Mouse (Mus musculus): ENCODE data around the gene Krt2. TPM values are rescaled to one million over a fixed set of nuclear protein-coding genes. Genes with fewer than 3 reads are reported as not detected.

The Krt2 gene
- polyA plus RNA-seq (2015; fragmentation: Nextera tagmentation; extraction: Ambion mirVana) = not detected in 2 replicates

DNA sequence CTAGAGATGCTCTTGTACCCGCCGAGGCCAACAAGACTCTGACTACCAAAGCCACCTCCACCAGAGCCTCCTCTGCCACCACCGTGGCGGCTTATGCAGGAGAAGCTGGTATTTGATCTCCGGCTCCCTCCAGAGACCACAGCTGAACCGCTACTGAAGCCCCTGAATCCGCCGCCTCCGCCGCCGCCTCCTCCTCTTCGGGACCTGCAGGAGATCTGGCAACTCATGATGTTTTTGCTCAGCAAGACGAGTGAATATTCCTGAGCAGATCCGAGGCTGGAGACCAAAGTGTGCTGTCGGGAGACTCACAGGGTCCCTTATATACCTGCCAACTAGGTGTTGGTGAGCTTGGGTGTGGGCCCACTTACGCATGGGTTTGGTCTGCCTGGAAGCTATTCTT, at the start of gene Krt2:
Gene Krt2 (minus strand): TSS at position 295 of the 400 bp plus-strand sequence.
- 71% methylated on average over 16 of the region's 16 CpGs for WGBS
- no peaks in the 10 kb centered on the region for H3K36me3 ChIP-seq (ENCODE audit: control insufficient read depth, insufficient read depth)
- no peak within 1 kb of the TSS for H3K27ac ChIP-seq (ENCODE audit: low read depth, low read length)
- no peak within 1 kb of the TSS for H3K4me2 ChIP-seq (replicated peaks; ENCODE audit: low read depth)
- H3K27me3 ChIP-seq (replicated peaks; ENCODE audit: control insufficient read depth, insufficient read depth, low read length) = no peaks in the 10 kb centered on the region
- no peak within 1 kb of the TSS for H3K9ac ChIP-seq (ENCODE audit: low read depth, low read length)
- H3K4me1 ChIP-seq (replicated peaks; ENCODE audit: control insufficient read depth, insufficient read depth, low read length) = no peaks in the 10 kb centered on the region
- H3K9me3 ChIP-seq (ENCODE audit: control insufficient read depth) = no peaks in the 10 kb centered on the region
- no peak for ATAC-seq
- H3K4me3 ChIP-seq (ENCODE audit: low read depth, low read length) = no peak within 1 kb of the TSS
- no peak for TF ChIP-seq CTCF (IDR thresholded peaks at IDR 0.05; ENCODE audit: low read depth)

- Histone ChIP-seq H3K4me3 (ENCODE audit: low read depth, low read length) (no peak overlapping the region), H3K4me1 (replicated peaks; ENCODE audit: control insufficient read depth, insufficient read depth, low read length) (no peaks in the 10 kb centered on the region), H3K9ac (ENCODE audit: low read depth, low read length) (no peak overlapping the region), H3K27ac (ENCODE audit: low read depth, low read length) (no peak overlapping the region), H3K9me3 (ENCODE audit: control insufficient read depth) (no peaks in the 10 kb centered on the region), H3K4me2 (replicated peaks; ENCODE audit: low read depth) (no peak overlapping the region), H3K27me3 (replicated peaks; ENCODE audit: control insufficient read depth, insufficient read depth, low read length) (peaks cover 16% of the 10 kb centered on the region; the same call in 1 of the 2 replicates), H3K36me3 (ENCODE audit: control insufficient read depth, insufficient read depth) (no peaks in the 10 kb centered on the region)
- TF ChIP-seq CTCF (IDR thresholded peaks at IDR 0.05; ENCODE audit: low read depth) = no peak
- WGBS = 81% methylated on average over 7 of the region's 7 CpGs
- no peak for ATAC-seq
Observed at GRCm38 (mm10) chr15:101866754-101867153, 48.8 kb upstream of the Krt2 start.

DNA sequence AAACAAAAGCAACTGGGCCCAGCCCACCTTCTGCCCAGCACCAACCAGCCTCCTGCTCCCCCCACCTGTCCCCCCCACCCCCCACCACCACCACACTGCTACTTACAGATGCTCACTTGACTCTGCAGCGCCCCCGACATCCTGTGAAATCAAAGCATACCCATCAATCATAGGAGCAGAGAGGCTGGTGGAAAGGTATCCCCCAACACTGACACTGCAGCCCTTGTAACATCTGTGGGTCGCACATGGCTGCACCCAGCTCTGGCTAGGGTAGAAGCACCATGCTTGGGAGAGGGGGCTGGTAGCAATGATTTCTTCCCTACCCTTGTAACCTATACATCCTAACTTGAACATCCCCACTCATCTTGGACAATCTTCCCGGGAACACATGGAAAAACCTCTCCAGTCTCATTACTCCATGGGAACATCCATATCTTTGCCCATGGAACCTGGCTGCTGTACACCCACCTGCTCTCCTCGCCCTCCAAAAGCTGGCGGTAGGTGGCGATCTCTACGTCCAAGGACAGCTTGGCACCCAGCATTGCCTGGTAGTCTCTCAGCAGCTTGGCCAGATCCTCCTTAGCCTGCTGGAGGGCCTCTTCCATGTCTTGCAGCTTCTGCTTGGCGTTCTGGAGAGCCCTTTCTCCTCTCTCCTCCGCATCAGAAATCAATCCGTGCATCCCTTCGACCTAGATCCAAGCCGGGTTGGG, 42.6 kb upstream of the Krt2 start:
- 53% methylated on average over 13 of the region's 13 CpGs for WGBS
- H3K4me3 ChIP-seq (ENCODE audit: low read depth, low read length) = no peak overlapping the region

GRCm38 (mm10) chr15:101859735-101860170, 41.8 kb upstream of the Krt2 start:
- ATAC-seq = no peak
- Histone ChIP-seq H3K9me3 (ENCODE audit: control insufficient read depth) (no peaks in the 10 kb centered on the region), H3K27me3 (replicated peaks; ENCODE audit: control insufficient read depth, insufficient read depth, low read length) (peaks cover 17% of the 10 kb centered on the region), H3K9ac (ENCODE audit: low read depth, low read length) (no peak overlapping the region; the same call in 1 of the 2 replicates), H3K36me3 (ENCODE audit: control insufficient read depth, insufficient read depth) (no peaks in the 10 kb centered on the region), H3K27ac (ENCODE audit: low read depth, low read length) (no peak overlapping the region), H3K4me3 (ENCODE audit: low read depth, low read length) (peak overlapping the region; percentile 37), H3K4me1 (replicated peaks; ENCODE audit: control insufficient read depth, insufficient read depth, low read length) (no peaks in the 10 kb centered on the region), H3K4me2 (replicated peaks; ENCODE audit: low read depth) (peak overlapping the region; percentile 75)
- under 1% methylated on average over 33 of the region's 33 CpGs for WGBS
- peak; percentile 16; the same call in 1 of the 2 replicates for TF ChIP-seq CTCF (IDR thresholded peaks at IDR 0.05; ENCODE audit: low read depth)

More for the DNA sequence above, 42.6 kb upstream of the Krt2 start:
- ATAC-seq = no peak
- no peaks in the 10 kb centered on the region for H3K4me1 ChIP-seq (replicated peaks; ENCODE audit: control insufficient read depth, insufficient read depth, low read length)
- TF ChIP-seq CTCF (IDR thresholded peaks at IDR 0.05; ENCODE audit: low read depth) = peak; percentile 43
- no peaks in the 10 kb centered on the region for H3K9me3 ChIP-seq (ENCODE audit: control insufficient read depth)
- H3K4me2 ChIP-seq (replicated peaks; ENCODE audit: low read depth) = peak overlapping the region; percentile 75
- H3K27ac ChIP-seq (ENCODE audit: low read depth, low read length) = no peak overlapping the region
- no peaks in the 10 kb centered on the region for H3K36me3 ChIP-seq (ENCODE audit: control insufficient read depth, insufficient read depth)
- H3K27me3 ChIP-seq (replicated peaks; ENCODE audit: control insufficient read depth, insufficient read depth, low read length) = peaks cover 17% of the 10 kb centered on the region
- H3K9ac ChIP-seq (ENCODE audit: low read depth, low read length) = no peak overlapping the region

DNA sequence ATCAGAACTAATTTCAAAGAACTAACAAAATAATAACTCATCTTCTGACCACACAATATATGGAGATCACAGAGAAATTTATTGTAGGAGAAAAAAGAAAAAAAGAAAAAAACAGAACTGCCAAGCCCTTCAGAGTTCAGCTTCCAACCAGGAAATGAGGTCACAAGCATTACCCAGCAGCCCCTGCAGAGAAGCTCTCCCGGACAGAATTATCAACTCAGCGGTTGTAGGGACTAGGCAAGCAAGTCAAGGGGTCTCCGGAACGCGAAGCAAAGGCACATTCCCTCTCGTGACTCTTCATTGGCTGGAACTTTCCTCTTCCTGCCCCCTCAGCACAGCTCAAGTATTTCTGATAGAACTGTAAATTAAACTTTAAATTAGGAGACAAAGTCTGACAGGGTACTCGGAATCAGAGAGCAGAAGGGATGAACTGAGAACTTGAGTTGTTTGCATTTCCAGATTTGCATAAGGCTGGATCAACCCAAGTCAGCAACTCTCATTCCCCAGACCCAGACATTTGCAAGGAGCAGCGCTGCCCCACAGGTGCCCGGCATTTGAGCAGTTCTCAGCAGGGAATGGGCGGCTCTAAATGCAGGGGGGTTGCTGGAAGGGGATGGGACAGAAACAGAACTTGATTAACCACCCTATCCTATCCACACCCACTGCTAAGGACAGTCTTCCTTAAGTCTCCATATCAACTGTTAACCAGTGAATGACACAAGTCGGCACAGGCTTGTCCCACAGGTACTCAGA, 40.9 kb upstream of the Krt2 start:
- Histone ChIP-seq H3K27me3 (replicated peaks; ENCODE audit: control insufficient read depth, insufficient read depth, low read length) (peaks cover 17% of the 10 kb centered on the region), H3K4me2 (replicated peaks; ENCODE audit: low read depth) (peak overlapping the region; percentile 75), H3K36me3 (ENCODE audit: control insufficient read depth, insufficient read depth) (no peaks in the 10 kb centered on the region), H3K4me1 (replicated peaks; ENCODE audit: control insufficient read depth, insufficient read depth, low read length) (no peaks in the 10 kb centered on the region), H3K9me3 (ENCODE audit: control insufficient read depth) (no peaks in the 10 kb centered on the region), H3K9ac (ENCODE audit: low read depth, low read length) (no peak overlapping the region), H3K4me3 (ENCODE audit: low read depth, low read length) (no peak overlapping the region), H3K27ac (ENCODE audit: low read depth, low read length) (no peak overlapping the region)
- ATAC-seq = no peak
- no peak for TF ChIP-seq CTCF (IDR thresholded peaks at IDR 0.05; ENCODE audit: low read depth)
- 24% methylated on average over 11 of the region's 11 CpGs for WGBS

GRCm38 (mm10) chr15:101856696-101857095, 38.7 kb upstream of the Krt2 start:
- no peaks in the 10 kb centered on the region for H3K9me3 ChIP-seq (ENCODE audit: control insufficient read depth)
- WGBS = 58% methylated on average over 5 of the region's 5 CpGs
- H3K27me3 ChIP-seq (replicated peaks; ENCODE audit: control insufficient read depth, insufficient read depth, low read length) = peaks cover 17% of the 10 kb centered on the region
- no peak overlapping the region for H3K4me2 ChIP-seq (replicated peaks; ENCODE audit: low read depth)
- no peak overlapping the region for H3K4me3 ChIP-seq (ENCODE audit: low read depth, low read length)
- H3K27ac ChIP-seq (ENCODE audit: low read depth, low read length) = no peak overlapping the region
- no peak for TF ChIP-seq CTCF (IDR thresholded peaks at IDR 0.05; ENCODE audit: low read depth)
- H3K4me1 ChIP-seq (replicated peaks; ENCODE audit: control insufficient read depth, insufficient read depth, low read length) = no peaks in the 10 kb centered on the region
- no peaks in the 10 kb centered on the region for H3K36me3 ChIP-seq (ENCODE audit: control insufficient read depth, insufficient read depth)
- ATAC-seq = no peak
- H3K9ac ChIP-seq (ENCODE audit: low read depth, low read length) = no peak overlapping the region
